Mouse (Mus musculus) hindbrain, embryonic 10.5 days (tissue): ENCODE measurements around the gene Wdcp. TPM values are rescaled to one million over a fixed set of nuclear protein-coding genes. Genes with fewer than 3 reads are reported as not detected.
"Not testable (repeated sequence)": the region's sequence is repeated elsewhere in the genome, so short reads cannot be mapped to it uniquely, and the experiment has no call there.

Experiments
- DNase-seq: peaks from one replicate; pipeline ENCODE4 v3.0.0-alpha.2; 2017; ENCODE audit warnings: low spot score
- H3K27ac ChIP-seq: fragments of 300-500 bp; sonication (generic); 2 replicates; pipeline ENCODE4 v1.5.1; 2016; ENCODE audit warnings: mild to moderate bottlenecking, moderate library complexity
- H3K27me3 ChIP-seq: fragments of 300-500 bp; sonication (generic); 2 replicates; pipeline ENCODE4 v1.6.1; 2016; ENCODE audit warnings: mild to moderate bottlenecking; ENCODE audit not compliant: poor library complexity, insufficient read depth, severe bottlenecking
- H3K36me3 ChIP-seq: fragments of 300-500 bp; sonication (generic); 2 replicates; pipeline ENCODE4 v1.6.1; 2016; ENCODE audit warnings: mild to moderate bottlenecking, moderate library complexity
- H3K4me1 ChIP-seq: fragments of 300-500 bp; sonication (generic); replicated peaks from 2 replicates; pipeline ENCODE4 v1.6.1; 2016; ENCODE audit warnings: mild to moderate bottlenecking
- H3K4me3 ChIP-seq: fragments of 300-500 bp; sonication (generic); 2 replicates; pipeline ENCODE4 v1.5.1; 2016; ENCODE audit warnings: mild to moderate bottlenecking, moderate library complexity
- H3K9me3 ChIP-seq: fragments of 300-500 bp; sonication (generic); 2 replicates; pipeline ENCODE4 v1.6.1; 2016; ENCODE audit warnings: mild to moderate bottlenecking, moderate library complexity
- WGBS: fragments of 180-500 bp; shearing (Covaris S2); methylation state at CpG from one replicate; pipeline ENCODE4 v1.1.7; 2016; 5-methylcytosine and 5-hydroxymethylcytosine counted together
- polyA plus RNA-seq: library from polyadenylated mRNA; unstranded; fragments of >200 nt; fragmentation: Nextera tagmentation; extraction: Ambion mirVana; gene quantifications from 2 replicates; pipeline ENCODE4 v1.2.1, GENCODE M21; 2016

The Wdcp gene
- polyA plus RNA-seq, 1 experiment from 2014 or later, result 27.2 TPM

DNA sequence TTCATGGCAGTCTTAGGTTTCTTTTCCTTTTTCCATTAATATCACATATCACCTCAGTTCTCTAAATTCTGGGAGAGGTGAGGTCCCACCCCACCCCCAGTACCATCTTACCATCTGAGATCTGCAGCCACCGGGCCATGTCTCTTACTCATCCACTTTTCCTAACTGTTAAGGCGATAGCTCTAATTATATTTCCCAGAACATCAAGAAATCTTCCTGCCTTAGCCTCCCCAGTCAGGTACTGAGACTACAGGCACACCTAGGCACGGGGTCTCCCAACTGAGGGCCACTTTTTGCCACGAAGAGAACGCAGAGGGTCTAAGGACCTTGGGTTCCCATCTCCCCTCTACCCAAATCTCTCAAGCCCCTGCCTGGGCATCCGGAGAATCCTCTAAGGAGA lies 30.4 kb downstream of the Wdcp start:
- peaks cover 13% of the 10 kb centered on the region; the same call in 1 of the 2 replicates for H3K4me1 ChIP-seq
- peak overlapping the region; percentile 74 for H3K27ac ChIP-seq
- H3K36me3 ChIP-seq, result peaks cover 4% of the 10 kb centered on the region
- no peaks in the 10 kb centered on the region for H3K9me3 ChIP-seq
- no peak for DNase-seq
- WGBS, result 74% methylated on average over 6 of the region's 6 CpGs
- peaks cover 13% of the 10 kb centered on the region for H3K27me3 ChIP-seq
- H3K4me3 ChIP-seq, result peak overlapping the region; percentile 54

DNA sequence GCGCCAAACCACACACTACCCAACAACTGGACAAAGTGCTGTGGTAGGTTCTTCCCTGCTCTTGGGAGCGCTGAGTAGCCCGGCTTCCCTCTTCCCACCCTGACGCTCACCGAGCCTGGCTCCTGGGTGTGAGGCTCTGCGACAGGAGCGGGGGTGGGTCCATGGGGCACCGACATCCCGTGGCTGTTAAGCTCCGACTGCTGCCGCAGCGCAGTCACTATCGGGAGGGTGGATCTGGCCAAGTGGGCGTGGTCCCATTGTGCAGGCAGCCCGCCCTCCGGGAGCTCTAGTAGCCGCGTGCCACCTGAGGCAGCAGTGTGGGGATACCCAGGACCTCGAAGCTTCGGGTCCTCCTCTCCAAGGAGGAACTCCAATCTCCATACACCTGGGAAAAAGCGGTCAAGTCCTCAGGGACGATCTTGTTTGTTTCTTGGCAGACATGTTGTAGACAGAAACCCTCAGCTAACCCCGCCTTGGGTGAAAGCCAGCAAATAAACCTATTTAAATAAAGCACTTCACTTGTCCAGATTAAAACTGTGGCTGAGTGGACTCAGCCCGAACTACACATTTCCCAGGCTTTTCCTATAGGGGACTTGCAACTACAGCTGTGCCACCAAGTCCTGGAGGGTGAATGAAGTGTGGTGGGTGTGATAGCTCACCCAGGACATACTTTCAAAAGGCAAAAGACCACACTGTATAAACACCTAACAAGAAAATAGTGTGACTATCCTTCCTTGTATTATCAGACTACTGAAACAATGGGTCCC lies 31.2 kb downstream of the Wdcp start, which contains the start of gene Mfsd2b:
Gene Mfsd2b, minus strand, starts transcription at position 199 of the 767 bp plus-strand sequence.
- H3K9me3 ChIP-seq, result no peaks in the 10 kb centered on the region
- peak; percentile 63 for DNase-seq
- peak within 1 kb of the TSS; percentile 54 for H3K4me3 ChIP-seq
- WGBS, result 7% methylated on average over 24 of the region's 24 CpGs
- H3K36me3 ChIP-seq, result peaks cover 12% of the 10 kb centered on the region
- H3K27me3 ChIP-seq, result peaks cover 13% of the 10 kb centered on the region
- H3K27ac ChIP-seq, result peak within 1 kb of the TSS; percentile 74
- H3K4me1 ChIP-seq, result peaks cover 13% of the 10 kb centered on the region; the same call in 1 of the 2 replicates

DNA sequence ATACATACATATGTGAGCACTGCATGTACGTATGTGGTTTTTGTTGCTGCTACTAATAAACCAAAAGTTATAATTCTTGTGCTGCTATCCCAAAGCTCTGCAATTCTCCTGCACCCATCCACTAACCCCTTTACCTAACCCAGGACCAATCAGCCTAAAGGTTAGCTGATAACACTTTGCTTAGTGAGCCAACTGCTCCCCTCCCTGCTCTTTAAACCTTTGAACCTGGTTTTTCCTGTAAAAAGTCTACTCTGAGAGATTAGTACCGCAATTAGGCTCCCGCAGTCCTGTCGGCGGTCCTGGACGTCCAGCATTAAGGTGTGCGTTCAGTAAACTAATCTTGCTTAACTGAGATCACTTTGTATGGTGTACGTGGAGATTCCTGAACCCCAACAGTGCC lies 32.5 kb downstream of the Wdcp start:
- H3K4me3 ChIP-seq, result no peak overlapping the region
- no peaks in the 10 kb centered on the region for H3K9me3 ChIP-seq
- peaks cover 13% of the 10 kb centered on the region for H3K27me3 ChIP-seq
- H3K27ac ChIP-seq, result no peak overlapping the region
- H3K36me3 ChIP-seq, result peaks cover 25% of the 10 kb centered on the region
- H3K4me1 ChIP-seq, result peaks cover 13% of the 10 kb centered on the region; the same call in 1 of the 2 replicates
- WGBS, result 93% methylated on average over 8 of the region's 8 CpGs
- DNase-seq, result no peak

DNA sequence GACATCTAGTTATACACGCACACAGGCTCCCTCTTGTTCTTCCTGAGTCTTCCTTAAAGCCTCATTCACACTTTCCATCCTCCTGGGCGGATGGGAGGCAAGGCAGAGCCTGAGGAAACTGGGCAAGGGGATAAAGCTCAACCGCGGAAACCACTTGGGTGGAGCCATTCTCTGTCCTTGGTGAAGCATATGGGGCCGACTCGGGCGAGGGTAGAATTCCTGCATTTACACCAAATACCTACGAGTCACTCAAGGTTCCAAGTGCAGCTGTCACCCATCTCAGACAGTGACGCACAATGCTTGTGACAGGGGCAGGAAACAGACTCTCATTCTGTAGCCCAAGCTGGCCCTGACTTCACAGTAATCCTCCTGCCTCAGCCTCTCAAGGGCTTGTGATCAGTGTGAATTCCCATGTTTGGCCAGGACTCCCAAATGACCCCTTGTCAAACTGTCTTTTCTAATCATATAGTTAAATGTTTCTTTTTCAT lies 35.2 kb downstream of the Wdcp start:
- no peaks in the 10 kb centered on the region for H3K9me3 ChIP-seq
- no peak overlapping the region for H3K4me3 ChIP-seq
- 80% methylated on average over 9 of the region's 9 CpGs for WGBS
- H3K4me1 ChIP-seq, result peaks cover 11% of the 10 kb centered on the region; the same call in 1 of the 2 replicates
- peaks cover 48% of the 10 kb centered on the region for H3K36me3 ChIP-seq
- peaks cover 9% of the 10 kb centered on the region for H3K27me3 ChIP-seq
- no peak overlapping the region for H3K27ac ChIP-seq
- no peak for DNase-seq

DNA sequence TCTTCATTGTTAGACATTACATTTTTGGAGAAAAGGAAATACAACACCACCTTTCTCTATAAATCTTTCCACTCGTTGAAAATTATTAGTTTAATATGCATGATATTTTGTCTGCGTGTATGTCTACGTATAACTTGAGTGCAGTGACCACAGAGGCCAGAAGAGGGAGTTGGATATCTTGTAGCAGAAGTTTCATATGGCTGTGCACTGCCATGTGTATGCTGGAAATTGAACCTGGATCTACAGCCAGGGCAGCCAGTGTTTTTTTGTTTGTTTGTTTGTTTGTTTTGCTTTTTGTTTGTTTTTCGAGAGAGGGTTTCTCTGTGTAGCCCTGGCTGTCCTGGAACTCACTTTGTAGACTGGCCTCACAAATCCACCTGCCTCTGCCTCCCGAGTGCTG lies 35.9 kb downstream of the Wdcp start:
- peaks cover 6% of the 10 kb centered on the region; the same call in 1 of the 2 replicates for H3K4me1 ChIP-seq

DNA sequence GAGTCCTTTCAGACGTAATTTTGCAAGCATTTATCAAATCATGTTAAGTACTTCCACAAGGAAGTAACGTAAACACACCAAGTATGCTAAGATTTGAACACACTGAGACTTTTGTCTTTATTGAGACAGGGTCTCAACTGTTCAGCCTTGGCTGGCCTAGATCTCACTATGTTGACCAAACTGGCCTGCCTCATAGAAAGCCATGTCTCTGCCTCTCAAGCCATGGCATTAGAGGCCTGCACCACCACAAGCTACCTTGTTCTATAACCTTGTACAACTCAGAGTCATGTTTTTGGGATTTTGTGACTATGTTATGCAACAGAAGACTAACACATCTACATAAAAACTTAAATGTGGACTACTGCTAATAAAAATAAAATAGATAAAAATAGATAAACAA lies 39.0 kb downstream of the Wdcp start:
- WGBS, result 92% methylated on average over 2 of the region's 2 CpGs

More for the DNA sequence above, 35.9 kb downstream of the Wdcp start:
- DNase-seq, result no peak
- no peak overlapping the region for H3K4me3 ChIP-seq
- H3K27me3 ChIP-seq, result peaks cover 2% of the 10 kb centered on the region; the same call in 1 of the 2 replicates
- H3K27ac ChIP-seq, result no peak overlapping the region
- peaks cover 48% of the 10 kb centered on the region for H3K36me3 ChIP-seq
- no peaks in the 10 kb centered on the region for H3K9me3 ChIP-seq
- WGBS, result 92% methylated on average over 5 of the region's 5 CpGs

DNA sequence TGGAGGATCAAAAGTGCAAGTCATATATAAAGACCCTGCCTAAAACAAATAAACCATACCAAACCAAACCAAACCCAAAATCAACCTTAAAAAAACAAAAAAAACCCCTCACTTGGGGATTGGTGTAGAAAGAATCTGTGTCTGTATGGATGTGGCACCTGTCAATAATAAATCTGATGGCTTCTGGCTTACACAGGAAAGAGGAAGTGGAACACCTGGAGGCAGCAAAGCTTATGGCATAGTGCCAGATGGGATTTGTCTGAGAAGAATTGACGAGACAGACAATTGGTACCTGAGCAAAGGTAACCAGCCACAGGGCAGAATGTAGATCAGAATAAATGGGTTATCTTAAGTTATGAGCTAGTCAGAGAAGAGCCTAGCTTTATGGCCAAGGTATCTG lies 42.0 kb downstream of the Wdcp start:
- no peak overlapping the region for H3K27ac ChIP-seq
- no peaks in the 10 kb centered on the region for H3K4me1 ChIP-seq
- no peak overlapping the region for H3K4me3 ChIP-seq
- no peaks in the 10 kb centered on the region for H3K27me3 ChIP-seq
- no peaks in the 10 kb centered on the region for H3K9me3 ChIP-seq
- DNase-seq, result no peak
- peaks cover 38% of the 10 kb centered on the region for H3K36me3 ChIP-seq
- WGBS, result 98% methylated on average over 1 of the region's 1 CpGs

More for the DNA sequence above, 39.0 kb downstream of the Wdcp start:
- Histone ChIP-seq H3K36me3 (peaks cover 57% of the 10 kb centered on the region), H3K4me1 (no peaks in the 10 kb centered on the region), H3K9me3 (no peaks in the 10 kb centered on the region), H3K27ac (no peak overlapping the region), H3K4me3 (no peak overlapping the region), H3K27me3 (no peaks in the 10 kb centered on the region)
- no peak for DNase-seq

DNA sequence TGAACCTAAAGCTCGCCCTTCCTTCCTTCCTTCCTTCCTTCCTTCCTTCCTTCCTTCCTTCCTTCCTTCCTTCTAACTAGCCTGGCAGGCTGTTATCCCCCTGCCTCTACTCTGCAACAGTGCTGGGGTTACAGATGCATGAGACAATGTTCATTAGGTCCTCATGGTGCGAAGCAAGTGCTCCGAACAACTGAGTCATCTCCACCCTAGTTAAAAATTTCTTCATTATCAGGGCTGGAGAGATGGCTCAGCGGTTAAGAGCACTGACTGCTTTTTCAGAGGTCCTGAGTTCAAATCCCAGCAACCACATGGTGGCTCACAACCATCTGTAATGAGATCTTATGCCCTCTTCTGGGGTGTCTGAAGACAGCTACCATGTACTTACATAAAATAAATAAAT lies 43.5 kb downstream of the Wdcp start:
- H3K9me3 ChIP-seq, H3K4me1 ChIP-seq, DNase-seq, H3K4me3 ChIP-seq, H3K27ac ChIP-seq, H3K27me3 ChIP-seq: not testable (repeated sequence)
- H3K36me3 ChIP-seq, result peaks cover 34% of the 10 kb centered on the region
- WGBS, result 95% methylated on average over 4 of the region's 4 CpGs

DNA sequence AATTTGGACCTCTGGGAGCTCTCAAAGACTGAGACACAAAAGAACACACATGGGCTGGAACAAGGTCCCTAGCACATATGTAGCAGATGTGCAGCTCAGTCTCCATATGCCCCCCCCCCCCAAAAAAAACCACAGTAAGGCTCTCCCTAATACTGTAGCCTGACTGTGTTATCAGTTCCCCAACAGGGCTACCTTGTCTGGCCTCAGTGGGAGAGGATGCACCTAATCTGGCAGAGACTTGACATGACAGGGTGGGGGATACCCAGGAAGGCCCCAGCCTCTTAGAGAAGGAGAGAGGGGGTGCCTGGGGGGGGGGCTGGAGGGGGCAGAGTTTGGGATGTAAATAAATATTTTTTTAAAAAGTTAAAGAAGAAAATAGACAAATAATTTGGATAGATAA lies 45.6 kb downstream of the Wdcp start:
- H3K36me3 ChIP-seq, result peaks cover 30% of the 10 kb centered on the region
- no peak overlapping the region for H3K4me3 ChIP-seq
- H3K27me3 ChIP-seq, result no peaks in the 10 kb centered on the region
- no peak for DNase-seq
- H3K4me1 ChIP-seq, result no peaks in the 10 kb centered on the region
- H3K27ac ChIP-seq, result no peak overlapping the region
- H3K9me3 ChIP-seq, result no peaks in the 10 kb centered on the region

DNA sequence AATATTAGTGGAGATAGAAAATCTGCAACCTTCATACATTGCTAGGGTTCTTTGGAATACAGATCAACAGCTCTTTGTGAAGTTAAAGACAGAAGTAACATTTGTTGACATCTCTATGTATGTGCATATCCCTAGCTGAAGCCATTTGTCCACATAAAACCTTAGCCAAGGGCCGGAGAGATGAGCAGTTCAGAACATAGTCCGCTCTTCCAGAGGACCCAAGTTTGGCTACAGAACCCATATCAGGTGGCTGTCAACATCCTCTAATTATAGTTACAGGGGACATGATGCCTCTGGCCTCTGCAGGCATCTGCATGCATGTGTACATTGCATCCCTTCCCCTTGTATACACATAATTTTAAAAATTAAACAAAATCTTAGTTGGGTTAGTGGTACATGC lies 46.1 kb downstream of the Wdcp start:
- H3K36me3 ChIP-seq, result peaks cover 34% of the 10 kb centered on the region
- no peak overlapping the region for H3K27ac ChIP-seq
- H3K9me3 ChIP-seq, result no peaks in the 10 kb centered on the region
- 89% methylated on average over 2 of the region's 2 CpGs for WGBS
- no peak overlapping the region for H3K4me3 ChIP-seq
- no peaks in the 10 kb centered on the region for H3K4me1 ChIP-seq
- no peak for DNase-seq
- no peaks in the 10 kb centered on the region for H3K27me3 ChIP-seq

DNA sequence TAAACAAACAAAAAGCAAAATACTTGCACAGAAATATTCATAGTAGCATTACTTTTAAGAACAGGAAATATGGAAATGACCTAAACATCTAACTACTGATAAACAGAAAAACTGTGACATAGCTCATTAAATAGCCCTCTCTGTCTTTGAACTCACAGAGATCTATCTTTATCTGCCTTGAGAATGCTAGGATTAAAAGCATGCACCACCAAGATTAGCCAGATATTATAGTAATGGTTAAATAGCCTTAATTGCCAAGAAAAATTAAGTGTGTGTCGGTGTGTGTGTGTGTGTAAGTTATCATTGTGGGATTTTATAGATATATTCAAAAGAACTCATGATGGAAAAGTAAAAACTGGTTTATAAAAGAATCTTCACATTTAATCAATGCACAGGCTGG lies 46.8 kb downstream of the Wdcp start:
- Histone ChIP-seq H3K27ac (no peak overlapping the region), H3K36me3 (peaks cover 31% of the 10 kb centered on the region), H3K4me3 (no peak overlapping the region), H3K4me1 (no peaks in the 10 kb centered on the region), H3K27me3 (no peaks in the 10 kb centered on the region), H3K9me3 (no peaks in the 10 kb centered on the region)
- DNase-seq, result no peak
- 91% methylated on average over 1 of the region's 1 CpGs for WGBS

DNA sequence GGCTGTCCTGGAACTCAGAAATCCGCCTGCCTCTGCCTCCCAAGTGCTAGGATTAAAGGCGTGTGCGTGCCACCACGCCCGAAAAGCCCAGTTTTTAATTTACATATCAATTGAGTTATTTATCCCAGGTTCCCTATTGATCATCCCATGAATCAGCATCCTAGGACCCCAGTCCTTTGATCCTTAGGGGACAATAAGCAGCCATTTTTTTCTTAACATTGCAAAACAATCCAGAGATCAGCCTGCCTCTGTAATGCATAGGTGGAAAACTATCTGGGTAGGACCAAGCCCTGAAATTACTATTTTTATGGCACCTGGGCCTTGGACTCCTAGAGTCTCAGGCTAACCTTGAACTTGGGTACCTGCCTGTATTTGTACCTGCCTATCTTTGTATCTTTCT lies 54.9 kb downstream of the Wdcp start:
- Histone ChIP-seq H3K36me3 (peaks cover 26% of the 10 kb centered on the region), H3K9me3 (no peaks in the 10 kb centered on the region), H3K4me3 (no peak overlapping the region), H3K27me3 (no peaks in the 10 kb centered on the region), H3K27ac (no peak overlapping the region), H3K4me1 (no peaks in the 10 kb centered on the region)
- WGBS, result 89% methylated on average over 5 of the region's 5 CpGs
- DNase-seq, result no peak

DNA sequence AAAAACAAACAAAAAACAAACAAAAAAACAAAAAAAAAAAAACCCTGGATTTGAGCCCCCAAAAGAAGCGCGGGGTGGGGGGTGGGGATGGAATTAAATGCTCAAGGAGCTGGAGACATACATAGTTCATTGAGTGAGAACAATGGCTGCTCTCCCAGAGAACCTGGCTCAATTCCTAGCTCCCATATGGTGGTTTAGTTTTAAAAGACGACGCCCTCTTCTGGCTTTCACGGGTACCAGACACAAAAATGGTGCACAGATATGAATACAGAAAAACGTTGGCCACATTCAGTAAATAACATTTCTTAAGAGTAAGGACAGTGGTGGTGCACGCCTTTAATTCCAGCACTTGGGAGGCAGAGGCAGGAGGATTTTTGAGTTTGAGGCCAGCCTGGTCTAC lies 62.8 kb downstream of the Wdcp start:
- DNase-seq, result no peak
- Histone ChIP-seq H3K9me3 (no peaks in the 10 kb centered on the region), H3K27ac (no peak overlapping the region), H3K4me3 (no peak overlapping the region), H3K4me1 (0 out of 2 replicates have a peak, but pooled peaks cover 8% of the 10 kb centered on the region), H3K27me3 (no peaks in the 10 kb centered on the region), H3K36me3 (peaks cover 7% of the 10 kb centered on the region; the same call in 1 of the 2 replicates)
- WGBS, result 84% methylated on average over 7 of the region's 7 CpGs
